Mouse (Mus musculus): ENCODE results near the gene Swi5. TPM values are rescaled to one million over a fixed set of nuclear protein-coding genes. Genes with fewer than 3 reads are reported as not detected.
A peak's percentile ranks its signal among the peaks of the same experiment; 100 is the strongest.
"Not testable (repeated sequence)": the region's sequence is repeated elsewhere in the genome, so short reads cannot be mapped to it uniquely, and the experiment has no call there.

Swi5 gene
- polyA plus RNA-seq, 1 experiment from 2014 or later = 169 TPM

GRCm38 (mm10) chr2:32307247-32307798 is 19.4 kb upstream of the Swi5 start:
- Histone ChIP-seq H3K9ac (replicated peaks; ENCODE audit: low read length) (no peak overlapping the region), H3K27me3 (ENCODE audit: control insufficient read depth, insufficient read depth, low read length) (peaks cover 6% of the 10 kb centered on the region; the same call in 1 of the 2 replicates), H3K9me3 (ENCODE audit: control insufficient read depth, low read length) (no peaks in the 10 kb centered on the region), H3K27ac (replicated peaks; ENCODE audit: low read depth, low read length) (no peak overlapping the region), H3K4me2 (ENCODE audit: low read length) (no peak overlapping the region), H3K36me3 (ENCODE audit: control insufficient read depth, insufficient read depth, low read length) (peaks cover 90% of the 10 kb centered on the region), H3K4me3 (replicated peaks; ENCODE audit: low read depth, low read length) (no peak overlapping the region), H3K4me1 (ENCODE audit: control insufficient read depth, insufficient read depth, low read length) (peaks cover 8% of the 10 kb centered on the region)
- no peak for DNase-seq
- WGBS = 96% methylated on average over 6 of the region's 6 CpGs
- no peak for ATAC-seq (ENCODE audit: low FRiP score, low TSS enrichment)

GRCm38 (mm10) chr2:32306176-32306575 is 18.3 kb upstream of the Swi5 start:
- no peak for DNase-seq
- 91% methylated on average over 9 of the region's 9 CpGs for WGBS
- no peak overlapping the region for H3K4me3 ChIP-seq (replicated peaks; ENCODE audit: low read depth, low read length)
- no peaks in the 10 kb centered on the region for H3K27me3 ChIP-seq (ENCODE audit: control insufficient read depth, insufficient read depth, low read length)
- no peak for ATAC-seq (ENCODE audit: low FRiP score, low TSS enrichment)
- H3K9ac ChIP-seq (replicated peaks; ENCODE audit: low read length) = 0 out of 2 replicates have a peak overlapping the region, but pooled peaks have one; percentile 6
- no peak overlapping the region for H3K27ac ChIP-seq (replicated peaks; ENCODE audit: low read depth, low read length)
- H3K9me3 ChIP-seq (ENCODE audit: control insufficient read depth, low read length) = no peaks in the 10 kb centered on the region
- no peaks in the 10 kb centered on the region for H3K4me1 ChIP-seq (ENCODE audit: control insufficient read depth, insufficient read depth, low read length)
- peaks cover 98% of the 10 kb centered on the region for H3K36me3 ChIP-seq (ENCODE audit: control insufficient read depth, insufficient read depth, low read length)
- H3K4me2 ChIP-seq (ENCODE audit: low read length) = no peak overlapping the region

DNA sequence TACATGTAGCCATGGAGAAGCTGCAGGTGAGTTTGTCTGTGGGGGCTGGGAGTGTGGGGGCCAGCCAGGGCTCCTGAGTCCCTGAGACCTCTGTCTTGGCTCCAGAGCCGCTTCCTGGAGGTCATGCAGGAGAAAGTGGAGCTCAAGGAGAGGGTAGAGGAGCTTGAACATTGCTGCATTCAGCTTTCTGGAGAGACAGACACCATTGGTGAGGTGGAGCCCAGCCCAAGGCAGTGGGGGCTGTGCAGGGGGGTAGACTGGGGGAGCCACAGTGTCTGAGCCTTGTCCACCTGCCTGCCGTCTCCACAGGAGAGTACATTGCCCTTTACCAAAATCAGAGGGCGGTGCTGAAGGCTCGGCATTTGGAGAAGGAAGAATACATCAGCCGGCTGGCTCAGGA is 17.8 kb upstream of the Swi5 start:
- H3K4me3 ChIP-seq (replicated peaks; ENCODE audit: low read depth, low read length) = no peak overlapping the region
- WGBS = 90% methylated on average over 5 of the region's 5 CpGs
- no peak for DNase-seq
- no peaks in the 10 kb centered on the region for H3K9me3 ChIP-seq (ENCODE audit: control insufficient read depth, low read length)
- H3K4me1 ChIP-seq (ENCODE audit: control insufficient read depth, insufficient read depth, low read length) = no peaks in the 10 kb centered on the region
- ATAC-seq (ENCODE audit: low FRiP score, low TSS enrichment) = no peak
- no peak overlapping the region for H3K27ac ChIP-seq (replicated peaks; ENCODE audit: low read depth, low read length)
- H3K36me3 ChIP-seq (ENCODE audit: control insufficient read depth, insufficient read depth, low read length) = peaks cover 98% of the 10 kb centered on the region
- H3K27me3 ChIP-seq (ENCODE audit: control insufficient read depth, insufficient read depth, low read length) = no peaks in the 10 kb centered on the region
- H3K4me2 ChIP-seq (ENCODE audit: low read length) = no peak overlapping the region
- no peak overlapping the region for H3K9ac ChIP-seq (replicated peaks; ENCODE audit: low read length)

DNA sequence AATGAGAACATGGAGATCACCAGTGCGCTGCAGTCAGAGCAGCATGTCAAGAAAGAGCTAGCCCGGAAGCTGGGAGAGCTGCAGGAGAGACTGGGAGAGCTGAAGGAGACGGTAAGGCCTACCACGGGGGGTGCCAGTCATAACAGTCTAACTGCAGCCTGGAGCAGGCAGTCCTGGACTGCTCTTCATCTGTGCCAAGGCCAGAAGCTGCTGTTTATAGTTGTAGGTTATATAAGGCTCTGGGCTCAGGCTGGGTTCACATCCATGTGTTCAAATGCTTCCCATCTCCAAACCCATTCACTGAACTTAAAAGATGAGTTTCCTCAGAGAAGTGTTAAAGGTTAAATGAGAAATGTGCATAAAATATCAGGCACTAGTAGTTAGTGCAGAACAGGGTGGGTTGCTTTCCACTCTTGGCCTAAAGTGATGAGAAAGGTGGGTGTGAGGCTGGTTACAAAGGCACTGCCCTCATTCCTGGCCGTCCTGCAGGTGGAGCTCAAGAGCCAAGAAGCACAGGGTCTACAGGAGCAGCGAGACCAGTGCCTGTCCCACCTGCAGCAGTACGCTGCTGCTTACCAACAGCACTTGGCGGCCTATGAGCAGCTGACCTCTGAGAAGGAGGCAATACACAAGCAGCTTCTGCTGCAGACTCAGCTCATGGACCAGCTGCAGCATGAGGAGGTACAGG is 16.4 kb upstream of the Swi5 start:
- Histone ChIP-seq H3K4me1 (ENCODE audit: control insufficient read depth, insufficient read depth, low read length) (no peaks in the 10 kb centered on the region), H3K36me3 (ENCODE audit: control insufficient read depth, insufficient read depth, low read length) (peaks cover 96% of the 10 kb centered on the region), H3K4me3 (replicated peaks; ENCODE audit: low read depth, low read length) (no peak overlapping the region), H3K27me3 (ENCODE audit: control insufficient read depth, insufficient read depth, low read length) (no peaks in the 10 kb centered on the region), H3K9ac (replicated peaks; ENCODE audit: low read length) (no peak overlapping the region), H3K9me3 (ENCODE audit: control insufficient read depth, low read length) (no peaks in the 10 kb centered on the region), H3K27ac (replicated peaks; ENCODE audit: low read depth, low read length) (no peak overlapping the region), H3K4me2 (ENCODE audit: low read length) (no peak overlapping the region)
- ATAC-seq (ENCODE audit: low FRiP score, low TSS enrichment) (no peak), DNase-seq (peak; percentile 66)
- 57% methylated on average over 8 of the region's 8 CpGs for WGBS

DNA sequence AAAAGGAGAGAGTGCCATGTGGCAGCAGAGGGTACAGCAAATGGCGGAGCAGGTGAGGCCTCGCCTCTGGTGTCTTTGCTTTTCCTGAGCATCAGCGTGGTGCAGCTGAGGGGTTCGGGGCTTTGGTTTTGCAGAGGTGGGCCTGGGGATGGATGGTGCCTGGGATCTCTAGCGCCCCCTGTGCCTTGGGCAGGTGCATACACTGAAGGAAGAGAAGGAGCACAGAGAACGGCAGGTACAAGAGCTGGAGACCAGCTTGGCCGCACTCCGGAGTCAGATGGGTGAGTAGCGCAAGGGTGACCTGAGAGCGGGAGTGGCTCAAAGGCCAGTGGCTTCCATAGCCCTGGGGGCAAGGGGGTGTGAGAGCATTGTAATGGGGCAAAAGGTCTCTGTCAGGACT is 15.1 kb upstream of the Swi5 start:
- no peak overlapping the region for H3K4me2 ChIP-seq (ENCODE audit: low read length)
- WGBS = 90% methylated on average over 9 of the region's 10 CpGs
- no peaks in the 10 kb centered on the region for H3K9me3 ChIP-seq (ENCODE audit: control insufficient read depth, low read length)
- H3K9ac ChIP-seq (replicated peaks; ENCODE audit: low read length) = no peak overlapping the region
- no peaks in the 10 kb centered on the region for H3K4me1 ChIP-seq (ENCODE audit: control insufficient read depth, insufficient read depth, low read length)
- no peaks in the 10 kb centered on the region for H3K27me3 ChIP-seq (ENCODE audit: control insufficient read depth, insufficient read depth, low read length)
- H3K27ac ChIP-seq (replicated peaks; ENCODE audit: low read depth, low read length) = no peak overlapping the region
- peaks cover 97% of the 10 kb centered on the region for H3K36me3 ChIP-seq (ENCODE audit: control insufficient read depth, insufficient read depth, low read length)
- no peak overlapping the region for H3K4me3 ChIP-seq (replicated peaks; ENCODE audit: low read depth, low read length)
- DNase-seq (no peak), ATAC-seq (ENCODE audit: low FRiP score, low TSS enrichment) (no peak)

GRCm38 (mm10) chr2:32299469-32299868 is 11.6 kb upstream of the Swi5 start:
- Histone ChIP-seq H3K9ac (replicated peaks; ENCODE audit: low read length) (no peak overlapping the region), H3K9me3 (ENCODE audit: control insufficient read depth, low read length) (no peaks in the 10 kb centered on the region), H3K4me3 (replicated peaks; ENCODE audit: low read depth, low read length) (no peak overlapping the region), H3K36me3 (ENCODE audit: control insufficient read depth, insufficient read depth, low read length) (peaks cover 84% of the 10 kb centered on the region), H3K4me1 (ENCODE audit: control insufficient read depth, insufficient read depth, low read length) (no peaks in the 10 kb centered on the region), H3K27me3 (ENCODE audit: control insufficient read depth, insufficient read depth, low read length) (no peaks in the 10 kb centered on the region), H3K4me2 (ENCODE audit: low read length) (no peak overlapping the region), H3K27ac (replicated peaks; ENCODE audit: low read depth, low read length) (no peak overlapping the region)
- WGBS = 91% methylated on average over 4 of the region's 4 CpGs
- DNase-seq (no peak), ATAC-seq (ENCODE audit: low FRiP score, low TSS enrichment) (no peak)

DNA sequence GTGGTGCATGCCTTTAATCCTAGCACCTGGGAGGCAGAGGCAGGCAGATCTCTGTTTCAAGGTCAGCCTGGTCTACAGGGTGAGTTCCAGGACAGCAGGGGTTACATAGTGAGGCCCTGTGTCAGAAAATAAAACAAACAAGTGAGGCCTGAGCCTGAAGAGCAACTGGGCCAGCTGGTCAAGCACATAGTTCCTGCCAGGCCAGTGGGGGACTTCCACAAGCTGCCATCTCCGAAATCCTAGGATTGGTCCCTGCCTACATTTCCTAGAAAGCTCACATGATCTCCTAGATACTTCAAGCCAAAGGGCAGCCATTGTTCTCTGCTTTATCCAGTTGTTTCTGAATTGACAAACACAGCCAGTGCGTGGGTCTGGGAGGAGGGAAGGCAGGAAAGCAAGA is 8.0 kb upstream of the Swi5 start:
- not testable (repeated sequence) for ATAC-seq (ENCODE audit: low FRiP score, low TSS enrichment); H3K27me3 ChIP-seq (ENCODE audit: control insufficient read depth, insufficient read depth, low read length); H3K4me1 ChIP-seq (ENCODE audit: control insufficient read depth, insufficient read depth, low read length); H3K9me3 ChIP-seq (ENCODE audit: control insufficient read depth, low read length); H3K4me2 ChIP-seq (ENCODE audit: low read length); H3K9ac ChIP-seq (replicated peaks; ENCODE audit: low read length); DNase-seq; H3K4me3 ChIP-seq (replicated peaks; ENCODE audit: low read depth, low read length); H3K27ac ChIP-seq (replicated peaks; ENCODE audit: low read depth, low read length)
- H3K36me3 ChIP-seq (ENCODE audit: control insufficient read depth, insufficient read depth, low read length) = peaks cover 69% of the 10 kb centered on the region
- WGBS = 95% methylated on average over 2 of the region's 2 CpGs

DNA sequence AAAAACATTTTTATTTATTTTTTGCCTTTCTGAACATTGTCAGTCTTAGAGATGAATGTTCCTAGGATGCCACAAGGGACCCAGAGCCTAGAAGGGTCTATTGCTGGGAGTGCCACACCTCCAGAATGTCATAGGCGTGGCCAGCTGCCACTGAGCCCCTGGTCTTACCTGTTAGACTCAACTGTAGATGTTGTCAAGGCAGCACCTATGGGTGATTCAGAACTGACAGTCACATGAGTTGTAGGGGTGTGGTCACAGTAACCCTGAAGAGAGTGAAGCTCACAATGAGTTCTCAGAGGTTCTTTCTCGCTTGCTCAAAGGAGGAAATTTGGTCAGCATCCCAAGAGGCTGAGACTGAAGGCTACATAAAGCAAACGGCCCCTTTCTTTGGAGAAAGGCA is 7.4 kb upstream of the Swi5 start:
- Histone ChIP-seq H3K4me3 (replicated peaks; ENCODE audit: low read depth, low read length) (no peak overlapping the region), H3K27me3 (ENCODE audit: control insufficient read depth, insufficient read depth, low read length) (no peaks in the 10 kb centered on the region), H3K27ac (replicated peaks; ENCODE audit: low read depth, low read length) (no peak overlapping the region), H3K4me1 (ENCODE audit: control insufficient read depth, insufficient read depth, low read length) (no peaks in the 10 kb centered on the region), H3K9ac (replicated peaks; ENCODE audit: low read length) (no peak overlapping the region), H3K9me3 (ENCODE audit: control insufficient read depth, low read length) (no peaks in the 10 kb centered on the region), H3K36me3 (ENCODE audit: control insufficient read depth, insufficient read depth, low read length) (peaks cover 67% of the 10 kb centered on the region), H3K4me2 (ENCODE audit: low read length) (no peak overlapping the region)
- DNase-seq (no peak), ATAC-seq (ENCODE audit: low FRiP score, low TSS enrichment) (no peak)
- 89% methylated on average over 3 of the region's 3 CpGs for WGBS

DNA sequence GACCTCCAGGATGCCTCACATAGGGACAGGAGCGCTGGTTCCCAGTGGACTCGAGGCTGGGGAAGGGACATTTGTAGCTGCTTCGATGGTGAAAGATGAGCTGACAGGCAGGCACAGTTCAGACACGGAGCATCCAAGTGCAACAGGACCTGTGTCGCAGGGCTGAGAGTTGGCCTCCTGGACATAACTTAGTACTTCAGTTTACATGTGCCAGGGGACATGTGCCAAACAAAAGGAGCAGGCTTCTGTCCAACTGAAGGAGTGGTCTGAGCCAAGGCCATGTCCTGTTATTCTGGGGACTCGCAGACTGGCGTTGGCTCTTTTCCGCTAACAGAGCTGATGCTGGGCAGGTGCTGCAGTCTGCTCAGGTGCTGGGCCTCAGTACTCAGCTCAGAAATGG is 6.5 kb upstream of the Swi5 start:
- DNase-seq (no peak), ATAC-seq (ENCODE audit: low FRiP score, low TSS enrichment) (no peak)
- no peaks in the 10 kb centered on the region for H3K27me3 ChIP-seq (ENCODE audit: control insufficient read depth, insufficient read depth, low read length)
- no peaks in the 10 kb centered on the region for H3K9me3 ChIP-seq (ENCODE audit: control insufficient read depth, low read length)
- H3K9ac ChIP-seq (replicated peaks; ENCODE audit: low read length) = no peak overlapping the region
- no peak overlapping the region for H3K4me2 ChIP-seq (ENCODE audit: low read length)
- H3K36me3 ChIP-seq (ENCODE audit: control insufficient read depth, insufficient read depth, low read length) = peaks cover 58% of the 10 kb centered on the region
- 85% methylated on average over 8 of the region's 8 CpGs for WGBS
- H3K27ac ChIP-seq (replicated peaks; ENCODE audit: low read depth, low read length) = no peak overlapping the region
- H3K4me1 ChIP-seq (ENCODE audit: control insufficient read depth, insufficient read depth, low read length) = peaks cover 3% of the 10 kb centered on the region
- no peak overlapping the region for H3K4me3 ChIP-seq (replicated peaks; ENCODE audit: low read depth, low read length)
